ENCODE assay signal across 32 mouse cellular contexts in genomic region chr2:112430403-112430802, GRCm38 (mm10). TPM values are rescaled to one million over a fixed set of nuclear protein-coding genes. Genes with fewer than 3 reads are reported as not detected.
DNase-seq lines count a peak whose midpoint lies in the region; ATAC-seq and TF ChIP-seq lines count a peak whose summit lies in the region.
"Had no signal": no experiment of that assay in that cellular context is flagged by ENCODE, and none has a peak within 500 bp of the region (broad histone marks: within the 10 kb centered on the region; RNA-seq: fewer than 3 reads in every experiment).

No protein-coding gene starts in this region.

- no peaks in the 10 kb centered on the region for H3K9me3 ChIP-seq in embryonic facial prominence, embryonic 12.5 days
- no peaks in the 10 kb centered on the region for H3K9me3 ChIP-seq in embryonic facial prominence, embryonic 10.5 days
- no peaks in the 10 kb centered on the region for H3K9me3 ChIP-seq in embryonic facial prominence, embryonic 14.5 days (ENCODE audit: control insufficient read depth, low read length)
- H3K9me3 ChIP-seq: forebrain, embryonic 12.5 days; forebrain, embryonic 15.5 days; hindbrain, embryonic 10.5 days; hindbrain, embryonic 13.5 days; intestine, embryonic 15.5 days had no signal

- no peak overlapping the region for H3K4me3 ChIP-seq in embryonic facial prominence, embryonic 12.5 days
- no peak overlapping the region for H3K4me3 ChIP-seq in embryonic facial prominence, embryonic 10.5 days
- no peak overlapping the region for H3K4me3 ChIP-seq in embryonic facial prominence, embryonic 14.5 days (ENCODE audit: low read depth, low read length)
- H3K4me3 ChIP-seq in myocyte, result no peak overlapping the region
- H3K4me3 ChIP-seq: erythroblast, embryonic 14.5 days; forebrain, embryonic 12.5 days; forebrain, embryonic 15.5 days; hindbrain, embryonic 10.5 days; hindbrain, embryonic 13.5 days; intestine, embryonic 15.5 days had no signal

- ATAC-seq in embryonic facial prominence, embryonic 12.5 days (ENCODE audit: insufficient number of reproducible peaks, insufficient read depth, low FRiP score, low TSS enrichment), result peak; percentile 60; the same call in 1 of the 2 replicates
- ATAC-seq in embryonic facial prominence, embryonic 14.5 days (ENCODE audit: low read depth), result peak; percentile 70; the same call in 1 of the 2 replicates
- ATAC-seq: forebrain, embryonic 15.5 days; hindbrain, embryonic 16.5 days; intestine, embryonic 15.5 days had no signal

- no peak for TF ChIP-seq POLR2A in myocyte (IDR thresholded peaks at IDR 0.05; ENCODE audit: insufficient read length, low read depth)

- H3K79me2 ChIP-seq in myocyte (ENCODE audit: control insufficient read depth, insufficient read depth), result no peaks in the 10 kb centered on the region

- no peak overlapping the region for H3K4me2 ChIP-seq in embryonic facial prominence, embryonic 12.5 days (replicated peaks)
- no peak overlapping the region for H3K4me2 ChIP-seq in embryonic facial prominence, embryonic 14.5 days (ENCODE audit: low read depth, low read length)
- H3K4me2 ChIP-seq in myocyte (ENCODE audit: low read depth), result no peak overlapping the region
- H3K4me2 ChIP-seq: forebrain, embryonic 12.5 days; forebrain, embryonic 15.5 days; heart, embryonic 11.5 days; hindbrain, embryonic 13.5 days; intestine, embryonic 15.5 days had no signal

- H3K27me3 ChIP-seq in embryonic facial prominence, embryonic 12.5 days, result no peaks in the 10 kb centered on the region
- no peaks in the 10 kb centered on the region for H3K27me3 ChIP-seq in embryonic facial prominence, embryonic 10.5 days (replicated peaks; ENCODE audit: low read depth, poor library complexity, severe bottlenecking)
- no peaks in the 10 kb centered on the region for H3K27me3 ChIP-seq in embryonic facial prominence, embryonic 14.5 days (replicated peaks; ENCODE audit: control insufficient read depth, insufficient read depth, low read length)
- H3K27me3 ChIP-seq in myocyte (ENCODE audit: control insufficient read depth, insufficient read depth, insufficient read length), result no peaks in the 10 kb centered on the region
- H3K27me3 ChIP-seq: CH12.LX; forebrain, embryonic 12.5 days; forebrain, embryonic 15.5 days; hindbrain, embryonic 13.5 days; intestine, embryonic 15.5 days had no signal

- DNase-seq in embryonic facial prominence, embryonic 10.5 days (ENCODE audit: low spot score), result no peak
- peak; percentile 2 to 3 for DNase-seq in kidney, postnatal 4 days
- DNase-seq in kidney, adult 9 months, result no peak
- peak; percentile 62 for DNase-seq in embryonic facial prominence, embryonic 14.5 days (ENCODE audit: low spot score)
- no peak for DNase-seq in c-Kit-positive CD71-positive TER-119-positive erythroid progenitor cells, embryonic 14.5 days (ENCODE audit: low spot score)
- DNase-seq in adrenal gland, postnatal 14 days, result no peak
- DNase-seq: adrenal gland, adult 2 months; adrenal gland, postnatal 25 days; cerebellum, adult 2 months; cerebellum, adult 9-11 months; cerebellum, postnatal 25 days; gastrocnemius, postnatal 10 days; gastrocnemius, postnatal 36 days; heart, postnatal 36 days had no signal

- no peaks in the 10 kb centered on the region for H3K36me3 ChIP-seq in embryonic facial prominence, embryonic 12.5 days
- H3K36me3 ChIP-seq in embryonic facial prominence, embryonic 10.5 days (replicated peaks), result no peaks in the 10 kb centered on the region
- H3K36me3 ChIP-seq in embryonic facial prominence, embryonic 14.5 days (ENCODE audit: control insufficient read depth, insufficient read depth, low read length), result no peaks in the 10 kb centered on the region
- no peaks in the 10 kb centered on the region for H3K36me3 ChIP-seq in myocyte (ENCODE audit: control insufficient read depth, insufficient read depth)
- H3K36me3 ChIP-seq: forebrain, embryonic 12.5 days; forebrain, embryonic 15.5 days; hindbrain, embryonic 10.5 days; hindbrain, embryonic 13.5 days; intestine, embryonic 15.5 days had no signal

- 67% methylated on average over 5 of the region's 5 CpGs for WGBS in embryonic facial prominence, embryonic 12.5 days
- WGBS in embryonic facial prominence, embryonic 10.5 days, result 73% methylated on average over 5 of the region's 5 CpGs
- 53% methylated on average over 5 of the region's 5 CpGs for WGBS in embryonic facial prominence, embryonic 14.5 days

- no peak overlapping the region for H3K27ac ChIP-seq in embryonic facial prominence, embryonic 12.5 days
- no peak overlapping the region for H3K27ac ChIP-seq in embryonic facial prominence, embryonic 10.5 days (replicated peaks)
- H3K27ac ChIP-seq in embryonic facial prominence, embryonic 14.5 days (replicated peaks; ENCODE audit: low read depth, low read length), result no peak overlapping the region
- H3K27ac ChIP-seq: forebrain, embryonic 12.5 days; forebrain, embryonic 15.5 days; hindbrain, embryonic 10.5 days; hindbrain, embryonic 13.5 days; intestine, embryonic 15.5 days had no signal

- no peak overlapping the region for H3K9ac ChIP-seq in embryonic facial prominence, embryonic 12.5 days
- H3K9ac ChIP-seq in embryonic facial prominence, embryonic 14.5 days (ENCODE audit: low read depth, low read length), result no peak overlapping the region
- H3K9ac ChIP-seq: forebrain, embryonic 12.5 days; forebrain, embryonic 15.5 days; hindbrain, embryonic 13.5 days; intestine, embryonic 15.5 days had no signal

- H3K4me1 ChIP-seq in embryonic facial prominence, embryonic 12.5 days, result no peaks in the 10 kb centered on the region
- no peaks in the 10 kb centered on the region for H3K4me1 ChIP-seq in embryonic facial prominence, embryonic 10.5 days
- no peaks in the 10 kb centered on the region for H3K4me1 ChIP-seq in embryonic facial prominence, embryonic 14.5 days (ENCODE audit: control insufficient read depth, insufficient read depth, low read length)
- H3K4me1 ChIP-seq: forebrain, embryonic 12.5 days; forebrain, embryonic 15.5 days; hindbrain, embryonic 10.5 days; hindbrain, embryonic 13.5 days; intestine, embryonic 15.5 days had no signal

- no peak overlapping the region for H3ac ChIP-seq in myocyte (ENCODE audit: control insufficient read depth, insufficient read length)

TF ChIP-seq in myocyte, 11 proteins besides CTCF, POLR2A, EP300 and RAD21:
- TF ChIP-seq MYOD1 (IDR thresholded peaks at IDR 0.05; ENCODE audit: control insufficient read depth in 1 of 3, insufficient read length in 2 of 3, low read depth in 2 of 3), result peak in 2 of 3 experiments; percentile 21 to 29
- TF ChIP-seq E2F4 (IDR thresholded peaks at IDR 0.05; ENCODE audit: insufficient read depth), result no peak
- no peak for TF ChIP-seq TCF3 (IDR thresholded peaks at IDR 0.05; ENCODE audit: insufficient read length, low read depth)
- TF ChIP-seq SRF (IDR thresholded peaks at IDR 0.05; ENCODE audit: control insufficient read depth, insufficient read length, low read depth), result no peak
- TF ChIP-seq POLR2AphosphoS2 (IDR thresholded peaks at IDR 0.05; ENCODE audit: insufficient read length, low read depth), result no peak
- TF ChIP-seq REST (IDR thresholded peaks at IDR 0.05; ENCODE audit: insufficient read depth, insufficient read length), result no peak
- no peak for TF ChIP-seq CEBPB (IDR thresholded peaks at IDR 0.05; ENCODE audit: insufficient read depth, poor library complexity, severe bottlenecking)
- peak; percentile 65 for TF ChIP-seq TCF12 (IDR thresholded peaks at IDR 0.05; ENCODE audit: insufficient read depth, poor library complexity, severe bottlenecking)
- TF ChIP-seq MYOG (IDR thresholded peaks at IDR 0.05; ENCODE audit: control insufficient read depth in 1 of 3, insufficient read depth in 1 of 3, insufficient read length in 2 of 3, low read depth in 2 of 3), result peak in 1 of 3 experiments; percentile 44
- peak; percentile 28 for TF ChIP-seq USF1 (IDR thresholded peaks at IDR 0.05; ENCODE audit: low read depth)
- TF ChIP-seq MAX (IDR thresholded peaks at IDR 0.05; ENCODE audit: low read depth), result no peak

RNA-seq across cellular contexts. Expression of gene Emc7, which starts 24.4 kb away (rescaled TPM):
- 12.5 and 12.8 TPM in 2 replicates for polyA plus RNA-seq in embryonic facial prominence, embryonic 12.5 days (2016; fragmentation: Nextera tagmentation; extraction: Ambion mirVana)
- polyA plus RNA-seq in embryonic facial prominence, embryonic 10.5 days (2016; fragmentation: Nextera tagmentation; extraction: Ambion mirVana), result 10.0 and 10.8 TPM in 2 replicates
- polyA plus RNA-seq in embryonic facial prominence, embryonic 14.5 days (2014; fragmentation: Nextera tagmentation; extraction: Ambion mirVana), result 20.5 and 21.9 TPM in 2 replicates
- 19.8 TPM for polyA plus RNA-seq in myocyte (2012; fragmentation: generic; extraction: Trizol)
- total RNA-seq in adrenal gland, postnatal 14 days (2021), result 25.1 and 25.5 TPM in 2 replicates

RNA-seq across cellular contexts. Expression of gene Chrm5, which starts 50.2 kb away (rescaled TPM):
- not detected in 2 replicates for polyA plus RNA-seq in embryonic facial prominence, embryonic 12.5 days (2016; fragmentation: Nextera tagmentation; extraction: Ambion mirVana)
- polyA plus RNA-seq in embryonic facial prominence, embryonic 10.5 days (2016; fragmentation: Nextera tagmentation; extraction: Ambion mirVana), result not detected in 2 replicates
- polyA plus RNA-seq in embryonic facial prominence, embryonic 14.5 days (2014; fragmentation: Nextera tagmentation; extraction: Ambion mirVana), result 0.14 TPM in 1 of 2 replicates, not detected in the other
- polyA plus RNA-seq in myocyte (2012; fragmentation: generic; extraction: Trizol), result not detected
- not detected in 2 replicates for total RNA-seq in adrenal gland, postnatal 14 days (2021)
- total RNA-seq: adrenal gland, adult 2 months; adrenal gland, postnatal 25 days; CH12.LX; common myeloid progenitor, adult 5-6 weeks; gastrocnemius, adult 18-20 months; gastrocnemius, postnatal 36 days; granulocyte monocyte progenitor cell, adult 5-6 weeks; heart, adult 8-10 months; heart, postnatal 36 days; MEL had no signal
- polyA plus RNA-seq: adrenal gland, adult 2 months; erythroblast, embryonic 14.5 days; heart, embryonic 11.5 days; heart, embryonic 14.5 days; heart, postnatal 0 days; hindbrain, embryonic 10.5 days had no signal

RNA-seq across cellular contexts. Expression of gene Katnbl1, which starts 51.4 kb away (rescaled TPM):
- 45.9 and 50.3 TPM in 2 replicates for polyA plus RNA-seq in embryonic facial prominence, embryonic 12.5 days (2016; fragmentation: Nextera tagmentation; extraction: Ambion mirVana)
- polyA plus RNA-seq in embryonic facial prominence, embryonic 10.5 days (2016; fragmentation: Nextera tagmentation; extraction: Ambion mirVana), result 43.6 and 44.2 TPM in 2 replicates
- 50.1 and 53.1 TPM in 2 replicates for polyA plus RNA-seq in embryonic facial prominence, embryonic 14.5 days (2014; fragmentation: Nextera tagmentation; extraction: Ambion mirVana)
- polyA plus RNA-seq in myocyte (2012; fragmentation: generic; extraction: Trizol), result 9.0 TPM
- 12.3 and 12.4 TPM in 2 replicates for total RNA-seq in adrenal gland, postnatal 14 days (2021)

Comparison
In these comparisons a context has a peak if more than half of its experiments do, and no peak if none do; other contexts are left out.
1. DNase-seq: peak in kidney, postnatal 4 days (2 of 2) and embryonic facial prominence, embryonic 14.5 days (single experiment); none in embryonic facial prominence, embryonic 10.5 days (single experiment), kidney, adult 9 months (single experiment), c-Kit-positive CD71-positive TER-119-positive erythroid progenitor cells, embryonic 14.5 days (single experiment) and adrenal gland, postnatal 14 days (single experiment).